Mouse (Mus musculus) neural tube, embryonic 12.5 days (tissue): ENCODE measurements around the gene Psmb6. TPM values are rescaled to one million over a fixed set of nuclear protein-coding genes. Genes with fewer than 3 reads are reported as not detected.
"Not testable (repeated sequence)": the region's sequence is repeated elsewhere in the genome, so short reads cannot be mapped to it uniquely, and the experiment has no call there.

Experiments
- ATAC-seq: fragments of 200-750 bp; cut with Nextera tagmentation; 2 replicates; pipeline ENCODE4 v1.8.0; 2017; ENCODE audit warnings: low read depth, mild to moderate bottlenecking, moderate TSS enrichment, moderate library complexity; ENCODE audit not compliant: low FRiP score
- H3K27ac ChIP-seq: fragments of 300-500 bp; sonication (generic); 2 replicates; pipeline ENCODE4 v1.5.1; 2016
- H3K27me3 ChIP-seq: fragments of 300-500 bp; sonication (generic); replicated peaks from 2 replicates; pipeline ENCODE4 v1.6.1; 2016; ENCODE audit warnings: mild to moderate bottlenecking
- H3K36me3 ChIP-seq: fragments of 300-500 bp; sonication (generic); 2 replicates; pipeline ENCODE4 v1.6.1; 2016; ENCODE audit warnings: mild to moderate bottlenecking
- H3K4me1 ChIP-seq: fragments of 300-500 bp; sonication (generic); 2 replicates; pipeline ENCODE4 v1.6.1; 2016
- H3K4me2 ChIP-seq: fragments of 300-500 bp; sonication (generic); replicated peaks from 2 replicates; pipeline ENCODE4 v1.6.1; 2016; ENCODE audit warnings: mild to moderate bottlenecking
- H3K4me3 ChIP-seq: fragments of 300-500 bp; sonication (generic); 2 replicates; pipeline ENCODE4 v1.5.1; 2016
- H3K9ac ChIP-seq: fragments of 300-500 bp; sonication (generic); 2 replicates; pipeline ENCODE4 v1.6.1; 2016; ENCODE audit warnings: mild to moderate bottlenecking
- H3K9me3 ChIP-seq: fragments of 300-500 bp; sonication (generic); 2 replicates; pipeline ENCODE4 v1.6.1; 2016; ENCODE audit warnings: mild to moderate bottlenecking
- WGBS: fragments of 180-500 bp; shearing (Covaris S2); methylation state at CpG from one replicate; pipeline ENCODE4 v1.1.7; 2016; 5-methylcytosine and 5-hydroxymethylcytosine counted together
- polyA plus RNA-seq: library from polyadenylated mRNA; unstranded; fragments of >200 nt; fragmentation: Nextera tagmentation; extraction: Ambion mirVana; gene quantifications from 2 replicates; pipeline ENCODE4 v1.2.1, GENCODE M21; 2016

Psmb6 gene
- polyA plus RNA-seq, 1 experiment from 2014 or later, result 779 TPM

GRCm38 (mm10) chr11:70526211-70526610, 1.0 kb downstream of the Psmb6 start:
- WGBS, result 91% methylated on average over 12 of the region's 12 CpGs
- no peak overlapping the region for H3K27ac ChIP-seq
- H3K9me3 ChIP-seq, result no peaks in the 10 kb centered on the region
- no peak for ATAC-seq
- peaks cover 31% of the 10 kb centered on the region for H3K36me3 ChIP-seq
- H3K4me2 ChIP-seq, result peak overlapping the region; percentile 77
- H3K9ac ChIP-seq, result peak overlapping the region; percentile 72
- peak overlapping the region; percentile 72 for H3K4me3 ChIP-seq
- H3K27me3 ChIP-seq, result no peaks in the 10 kb centered on the region
- H3K4me1 ChIP-seq, result peaks cover 10% of the 10 kb centered on the region

DNA sequence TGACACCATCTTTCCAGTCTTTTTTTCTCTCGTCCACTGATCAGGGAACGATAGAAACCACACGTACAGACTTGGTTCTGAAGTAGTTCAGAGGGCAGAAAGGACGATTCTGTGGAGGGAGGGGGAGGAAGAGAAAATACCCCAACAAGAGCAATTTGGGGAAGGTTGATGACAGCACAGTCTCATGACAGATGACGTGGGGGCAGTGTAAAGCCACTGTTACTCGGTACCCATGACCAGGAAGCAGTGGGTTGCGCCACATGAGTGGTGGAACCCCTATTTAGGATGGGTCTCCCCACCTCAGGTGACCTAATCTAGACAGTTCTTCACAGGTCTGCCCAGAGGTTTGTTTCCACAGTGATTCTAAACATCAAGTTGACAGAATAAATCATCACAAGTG, 3.4 kb downstream of the Psmb6 start:
- 89% methylated on average over 7 of the region's 7 CpGs for whole genome bisulfite sequencing
- ATAC-seq, result no peak
- Histone ChIP-seq H3K9me3 (no peaks in the 10 kb centered on the region), H3K4me3 (no peak overlapping the region), H3K36me3 (peaks cover 31% of the 10 kb centered on the region), H3K27me3 (no peaks in the 10 kb centered on the region), H3K9ac (no peak overlapping the region), H3K4me1 (peaks cover 10% of the 10 kb centered on the region), H3K4me2 (no peak overlapping the region), H3K27ac (no peak overlapping the region)

GRCm38 (mm10) chr11:70531065-70531464, 5.9 kb downstream of the Psmb6 start:
- not testable (repeated sequence) for H3K27me3 ChIP-seq, H3K27ac ChIP-seq, H3K4me2 ChIP-seq, H3K4me3 ChIP-seq, H3K4me1 ChIP-seq, ATAC-seq, H3K9me3 ChIP-seq, H3K9ac ChIP-seq
- 73% methylated on average over 2 of the region's 2 CpGs for WGBS
- peaks cover 31% of the 10 kb centered on the region for H3K36me3 ChIP-seq

DNA sequence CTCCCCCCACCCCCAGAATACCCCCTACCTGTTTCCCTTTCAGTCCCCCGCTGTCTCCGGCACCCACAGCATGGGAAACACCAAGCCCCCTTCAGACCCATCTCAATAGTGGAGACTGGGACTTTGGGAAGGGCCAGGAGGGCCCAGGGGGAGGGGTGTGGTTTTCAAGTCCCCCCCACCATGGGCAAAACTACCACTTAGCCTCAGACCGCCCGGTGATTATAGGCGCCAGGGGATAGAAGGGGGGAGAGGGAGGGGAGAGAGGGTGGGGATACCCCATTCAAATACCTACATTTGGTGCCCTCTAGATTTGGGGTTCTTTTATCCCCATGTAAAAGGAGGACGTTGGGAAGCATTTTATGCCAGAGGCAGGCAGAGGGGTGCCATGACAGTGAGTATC, 7.7 kb downstream of the Psmb6 start, which contains the start of gene Gm40193:
Gene Gm40193, minus strand, starts transcription at position 101 of the 400 bp plus-strand sequence.
- H3K27ac ChIP-seq, result no peak within 1 kb of the TSS
- 84% methylated on average over 6 of the region's 6 CpGs for WGBS
- H3K4me3 ChIP-seq, result no peak within 1 kb of the TSS
- H3K9ac ChIP-seq, result no peak within 1 kb of the TSS
- no peaks in the 10 kb centered on the region for H3K4me1 ChIP-seq
- H3K9me3 ChIP-seq, result no peaks in the 10 kb centered on the region
- no peak for ATAC-seq
- H3K27me3 ChIP-seq, result no peaks in the 10 kb centered on the region
- H3K4me2 ChIP-seq, result no peak within 1 kb of the TSS
- peaks cover 15% of the 10 kb centered on the region for H3K36me3 ChIP-seq

DNA sequence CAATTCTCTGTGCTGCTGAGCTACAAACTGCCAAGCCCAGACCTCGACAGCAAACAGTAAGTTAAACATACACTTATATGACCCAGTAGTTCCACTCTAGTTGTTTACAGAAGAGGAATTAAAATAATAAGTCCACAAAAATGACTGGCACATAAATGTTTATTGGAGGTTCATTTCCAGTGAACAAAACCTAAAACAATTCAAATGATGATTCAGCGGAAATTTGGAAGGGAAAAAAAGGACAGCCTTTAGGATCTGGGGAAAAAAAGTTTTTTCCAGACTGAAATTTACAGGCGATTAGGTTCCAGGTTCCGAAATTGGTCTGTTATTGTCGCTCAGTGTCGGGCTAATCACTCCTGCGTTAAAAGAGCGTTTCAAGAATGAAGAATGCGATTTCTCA, 14.3 kb downstream of the Psmb6 start:
- H3K4me3 ChIP-seq, result peak overlapping the region; percentile 56; the same call in 1 of the 2 replicates
- WGBS, result 19% methylated on average over 9 of the region's 9 CpGs
- H3K9me3 ChIP-seq, result no peaks in the 10 kb centered on the region
- no peaks in the 10 kb centered on the region for H3K36me3 ChIP-seq
- H3K9ac ChIP-seq, result no peak overlapping the region
- H3K27ac ChIP-seq, result no peak overlapping the region
- H3K4me2 ChIP-seq, result peak overlapping the region; percentile 91
- H3K4me1 ChIP-seq, result peaks cover 10% of the 10 kb centered on the region
- peaks cover 23% of the 10 kb centered on the region for H3K27me3 ChIP-seq
- no peak for ATAC-seq

DNA sequence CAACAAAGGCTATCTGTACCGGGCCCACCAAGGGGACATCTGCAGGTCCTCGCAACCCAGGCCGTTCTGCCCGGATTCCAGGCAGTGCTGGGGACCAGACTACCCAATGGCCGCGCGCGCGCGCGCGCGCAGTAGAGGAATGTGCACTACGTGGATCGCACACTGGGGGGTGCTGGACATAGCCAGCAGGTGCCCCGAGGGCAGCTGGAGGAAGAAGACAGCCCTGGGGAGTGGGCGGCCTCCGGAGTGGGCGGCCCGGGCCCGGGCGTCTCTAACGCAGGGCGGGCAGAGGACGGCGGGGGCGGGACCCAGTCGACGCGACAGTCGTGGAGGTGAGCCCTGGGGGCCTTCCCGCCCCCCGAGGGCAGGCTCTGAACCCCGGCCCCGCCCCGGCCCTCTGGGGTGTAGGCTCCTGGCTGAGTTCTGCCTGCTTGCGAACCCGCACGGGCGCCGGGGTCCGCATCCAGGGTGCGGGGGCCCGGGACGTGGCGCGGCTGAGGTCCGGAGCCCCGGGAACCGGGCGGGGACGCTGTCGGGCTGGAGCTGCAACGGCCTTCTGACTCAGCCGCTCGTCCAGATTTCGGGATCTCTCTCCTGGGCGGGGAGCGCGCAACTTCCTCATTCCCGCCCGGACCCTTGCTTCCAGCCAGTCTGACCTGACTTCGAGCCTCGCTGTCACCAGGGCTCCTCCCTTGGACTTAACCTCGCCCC, 14.9 kb downstream of the Psmb6 start, which contains the start of gene Pld2:
Gene Pld2, plus strand, starts transcription at position 188 of the 711 bp plus-strand sequence.
- H3K9ac ChIP-seq, result peak within 1 kb of the TSS; percentile 68
- H3K36me3 ChIP-seq, result no peaks in the 10 kb centered on the region
- no peak within 1 kb of the TSS for H3K27ac ChIP-seq
- H3K9me3 ChIP-seq, result no peaks in the 10 kb centered on the region
- peak; percentile 61; the same call in 1 of the 2 replicates for ATAC-seq
- under 1% methylated on average over 64 of the region's 65 CpGs for WGBS
- H3K4me1 ChIP-seq, result peaks cover 10% of the 10 kb centered on the region
- H3K4me3 ChIP-seq, result peak within 1 kb of the TSS; percentile 56
- peaks cover 23% of the 10 kb centered on the region for H3K27me3 ChIP-seq
- peak within 1 kb of the TSS; percentile 91 for H3K4me2 ChIP-seq

DNA sequence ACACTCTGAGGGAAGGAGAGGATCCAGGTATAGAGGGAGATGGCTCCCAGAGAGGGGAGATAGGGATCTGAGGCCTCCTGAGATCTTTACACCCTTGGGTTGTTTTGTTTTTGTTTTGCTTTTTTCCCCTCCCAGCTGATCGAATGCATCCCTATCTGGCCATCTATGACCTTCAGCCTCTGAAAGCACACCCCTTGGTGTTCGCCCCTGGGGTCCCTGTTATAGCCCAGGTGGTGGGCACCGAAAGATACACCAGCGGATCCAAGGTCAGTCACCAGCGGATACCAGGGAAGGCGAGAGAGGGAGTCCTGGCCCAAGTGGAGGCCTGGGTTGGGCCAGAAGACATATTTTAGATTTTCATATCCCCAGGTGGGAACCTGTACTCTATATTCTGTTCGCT, 15.8 kb downstream of the Psmb6 start:
- no peak for ATAC-seq
- H3K27ac ChIP-seq, result no peak overlapping the region
- H3K4me1 ChIP-seq, result peaks cover 10% of the 10 kb centered on the region
- no peaks in the 10 kb centered on the region for H3K9me3 ChIP-seq
- H3K4me3 ChIP-seq, result no peak overlapping the region
- peaks cover 23% of the 10 kb centered on the region for H3K27me3 ChIP-seq
- no peaks in the 10 kb centered on the region for H3K36me3 ChIP-seq
- WGBS, result 86% methylated on average over 7 of the region's 7 CpGs
- H3K9ac ChIP-seq, result no peak overlapping the region
- peak overlapping the region; percentile 91 for H3K4me2 ChIP-seq

- H3K4me2 ChIP-seq, result no peak overlapping the region
- H3K36me3 ChIP-seq, result no peaks in the 10 kb centered on the region
- no peak overlapping the region for H3K27ac ChIP-seq
- H3K4me3 ChIP-seq, result no peak overlapping the region
- 72% methylated on average over 5 of the region's 5 CpGs for WGBS
- peaks cover 23% of the 10 kb centered on the region for H3K27me3 ChIP-seq
- H3K9me3 ChIP-seq, result no peaks in the 10 kb centered on the region
- ATAC-seq, result no peak
- H3K4me1 ChIP-seq, result peaks cover 10% of the 10 kb centered on the region
- no peak overlapping the region for H3K9ac ChIP-seq
These were observed 16.2 kb downstream of the Psmb6 start for GRCm38 (mm10) chr11:70541415-70541814.

GRCm38 (mm10) chr11:70544496-70544895, 19.3 kb downstream of the Psmb6 start:
- Histone ChIP-seq H3K27me3 (peaks cover 23% of the 10 kb centered on the region), H3K4me1 (peaks cover 10% of the 10 kb centered on the region), H3K36me3 (no peaks in the 10 kb centered on the region), H3K9ac (no peak overlapping the region), H3K4me2 (no peak overlapping the region), H3K9me3 (no peaks in the 10 kb centered on the region), H3K4me3 (no peak overlapping the region), H3K27ac (no peak overlapping the region)
- no peak for ATAC-seq
- 77% methylated on average over 7 of the region's 7 CpGs for WGBS

DNA sequence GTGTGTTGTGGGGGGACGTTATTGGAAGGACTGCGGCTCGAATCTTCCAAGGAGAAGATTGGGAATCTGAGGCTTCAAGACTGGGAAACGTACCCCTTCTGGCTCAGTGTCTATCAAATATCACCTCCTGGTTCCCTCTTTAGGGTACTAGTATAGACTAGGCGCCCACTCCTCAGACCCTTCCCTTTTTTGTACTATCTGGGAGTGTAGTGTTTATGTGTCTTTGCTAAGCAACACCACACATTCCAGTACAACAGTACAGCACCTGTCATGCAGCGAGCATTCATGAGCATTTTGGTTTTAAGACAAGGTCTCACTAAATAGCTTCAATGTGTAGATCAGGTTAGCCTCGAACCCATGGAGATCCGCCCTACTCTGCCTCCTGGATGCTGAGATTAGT, 26.4 kb downstream of the Psmb6 start:
- no peaks in the 10 kb centered on the region for H3K27me3 ChIP-seq
- no peaks in the 10 kb centered on the region for H3K36me3 ChIP-seq
- H3K9ac ChIP-seq, result no peak overlapping the region
- H3K4me2 ChIP-seq, result no peak overlapping the region
- no peak overlapping the region for H3K27ac ChIP-seq
- 83% methylated on average over 8 of the region's 8 CpGs for WGBS
- no peak overlapping the region for H3K4me3 ChIP-seq
- H3K9me3 ChIP-seq, result no peaks in the 10 kb centered on the region
- H3K4me1 ChIP-seq, result peaks cover 6% of the 10 kb centered on the region; the same call in 1 of the 2 replicates
- no peak for ATAC-seq

GRCm38 (mm10) chr11:70553940-70554339, 28.8 kb downstream of the Psmb6 start:
- H3K27me3 ChIP-seq, result no peaks in the 10 kb centered on the region
- no peak overlapping the region for H3K4me3 ChIP-seq
- 28% methylated on average over 7 of the region's 7 CpGs for WGBS
- H3K9me3 ChIP-seq, result no peaks in the 10 kb centered on the region
- H3K9ac ChIP-seq, result no peak overlapping the region
- no peak overlapping the region for H3K27ac ChIP-seq
- H3K36me3 ChIP-seq, result no peaks in the 10 kb centered on the region
- peaks cover 6% of the 10 kb centered on the region; the same call in 1 of the 2 replicates for H3K4me1 ChIP-seq
- no peak overlapping the region for H3K4me2 ChIP-seq
- ATAC-seq, result no peak

- Histone ChIP-seq H3K4me1 (peaks cover 11% of the 10 kb centered on the region; the same call in 1 of the 2 replicates), H3K4me2 (no peak overlapping the region), H3K4me3 (no peak overlapping the region), H3K36me3 (no peaks in the 10 kb centered on the region), H3K27me3 (no peaks in the 10 kb centered on the region), H3K27ac (no peak overlapping the region), H3K9ac (no peak overlapping the region), H3K9me3 (no peaks in the 10 kb centered on the region)
- WGBS, result 93% methylated on average over 9 of the region's 9 CpGs
- no peak for ATAC-seq
These were observed 32.4 kb downstream of the Psmb6 start for GRCm38 (mm10) chr11:70557545-70557944.

DNA sequence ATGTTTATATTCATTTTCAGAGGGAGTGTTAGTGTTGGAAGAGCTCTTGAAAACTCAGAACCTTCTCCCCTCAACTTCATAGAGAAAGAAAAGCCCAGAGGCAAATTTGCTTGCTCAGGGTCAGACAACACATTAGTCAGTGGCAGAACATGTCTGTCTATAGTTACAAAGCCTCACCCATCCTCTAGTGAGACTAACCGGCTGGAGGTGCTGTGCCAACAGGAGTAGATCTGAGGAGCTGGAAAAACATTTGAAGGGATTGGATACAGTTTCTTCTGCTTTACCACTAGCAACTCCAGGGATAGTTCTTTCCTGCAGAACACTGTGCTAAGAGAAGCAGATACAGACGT, 36.7 kb downstream of the Psmb6 start:
- Histone ChIP-seq H3K4me2 (peak overlapping the region; percentile 97), H3K4me3 (peak overlapping the region; percentile 83), H3K9me3 (no peaks in the 10 kb centered on the region), H3K9ac (peak overlapping the region; percentile 80; the same call in 1 of the 2 replicates), H3K36me3 (no peaks in the 10 kb centered on the region), H3K27ac (0 out of 2 replicates have a peak overlapping the region, but pooled peaks have one; percentile 6), H3K4me1 (peaks cover 35% of the 10 kb centered on the region), H3K27me3 (no peaks in the 10 kb centered on the region)
- peak; percentile 18; the same call in 1 of the 2 replicates for ATAC-seq
- WGBS, result 3% methylated on average over 2 of the region's 2 CpGs
